Mouse (Mus musculus): ENCODE data around the gene Sycp2.
"Not testable (repeated sequence)": the region's sequence is repeated elsewhere in the genome, so short reads cannot be mapped to it uniquely, and the experiment has no call there.

Gene Sycp2

GRCm38 (mm10) chr2:178413481-178414260 is 6.2 kb upstream of the Sycp2 start:
- peak; percentile 50 to 67 for DNase-seq (ENCODE audit: low spot score in 2 of 2)

DNA sequence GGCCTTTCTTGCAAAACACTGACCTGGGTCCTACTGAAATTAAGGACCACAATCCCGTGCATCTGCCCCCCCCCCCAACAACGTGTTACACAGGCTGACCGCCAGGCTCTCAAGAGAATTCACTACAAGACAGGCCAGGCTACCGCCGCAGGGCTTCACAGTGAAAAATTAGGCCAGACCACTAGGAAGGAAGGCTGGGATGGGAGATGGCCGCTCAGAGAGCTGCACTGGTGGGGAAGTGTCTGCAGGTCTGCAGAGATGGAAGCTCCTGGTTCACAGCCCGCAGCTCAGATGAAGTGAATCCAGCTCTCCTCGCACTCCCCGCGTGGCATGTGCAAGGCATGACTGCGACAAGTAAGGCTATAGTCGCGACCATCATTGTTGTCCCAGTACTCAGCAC is 5.6 kb upstream of the Sycp2 start:
- no peak for DNase-seq (ENCODE audit: low spot score in 2 of 2)

GRCm38 (mm10) chr2:178412598-178412997 is 5.1 kb upstream of the Sycp2 start:
- peak in 1 of 2 experiments; percentile 69 for DNase-seq (ENCODE audit: low spot score in 2 of 2)

GRCm38 (mm10) chr2:178410286-178410685 is 2.8 kb upstream of the Sycp2 start:
- no peak for DNase-seq (ENCODE audit: low spot score in 2 of 2)

- DNase-seq (ENCODE audit: low spot score in 2 of 2) = no peak
Observed at GRCm38 (mm10) chr2:178409024-178409423, 1.5 kb upstream of the Sycp2 start.

DNA sequence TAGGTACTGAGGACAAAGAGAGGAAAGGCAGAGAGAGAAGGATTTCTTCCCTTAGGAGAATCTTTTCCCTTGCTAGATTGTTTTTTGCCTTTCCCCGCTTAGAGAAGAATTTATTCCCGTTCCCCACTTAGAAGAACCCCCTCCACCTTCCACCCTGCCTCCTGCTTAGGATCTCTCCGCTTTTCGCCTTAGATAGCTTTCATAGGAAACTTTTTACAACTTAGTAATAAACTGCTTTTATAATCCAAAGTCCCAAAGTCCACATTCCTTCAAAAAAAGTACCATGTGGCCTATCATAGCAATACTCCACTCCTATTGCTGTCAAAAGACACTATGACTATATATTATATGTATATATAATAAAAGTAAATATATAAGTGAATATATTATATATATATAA is 64.9 kb downstream of the Sycp2 start:
- DNase-seq (ENCODE audit: low spot score in 2 of 2) = no peak

DNA sequence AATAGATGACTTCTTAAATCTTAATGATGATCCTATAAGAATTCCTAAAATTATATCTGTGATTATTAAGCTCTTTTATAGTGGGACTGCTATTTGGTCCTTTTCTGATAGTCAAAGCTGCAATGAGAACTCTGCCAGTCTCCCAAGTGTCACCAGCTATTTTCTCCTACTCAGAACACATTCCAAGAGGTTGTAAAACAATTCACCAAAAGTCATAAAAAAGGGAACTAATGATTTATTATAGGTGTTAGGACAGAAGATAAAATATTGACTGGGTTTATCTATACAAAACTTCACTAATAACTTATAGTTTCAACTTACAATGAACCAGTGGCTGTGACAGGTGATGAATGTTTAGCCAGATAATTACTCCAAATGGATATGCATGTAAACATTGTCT is 65.4 kb downstream of the Sycp2 start:
- DNase-seq (ENCODE audit: low spot score in 2 of 2) = not testable (repeated sequence)

DNA sequence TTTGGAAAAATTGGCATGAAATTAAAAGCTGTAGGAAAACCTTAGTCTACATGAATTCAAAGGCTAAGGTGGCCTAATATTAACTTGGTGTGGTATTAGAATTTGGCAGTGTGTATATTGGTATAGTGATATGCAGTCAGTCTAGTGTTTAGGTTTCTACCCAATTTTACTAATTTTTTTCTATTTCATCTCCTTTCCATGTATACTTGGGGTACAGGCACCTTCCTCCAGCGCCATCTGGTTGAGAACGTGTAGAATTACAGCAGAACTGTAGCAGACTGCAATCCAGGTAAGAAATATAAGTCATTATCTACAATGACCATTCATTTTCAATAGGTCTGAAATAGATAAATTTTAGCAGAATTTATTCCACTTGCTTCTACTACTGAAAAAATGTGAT is 68.4 kb downstream of the Sycp2 start:
- no peak for DNase-seq (ENCODE audit: low spot score in 2 of 2)

- DNase-seq (ENCODE audit: low spot score in 2 of 2) = no peak
Observed at GRCm38 (mm10) chr2:178337878-178338277, 69.6 kb downstream of the Sycp2 start.

- DNase-seq (ENCODE audit: low spot score in 2 of 2) = no peak
Observed at GRCm38 (mm10) chr2:178329986-178330385, 77.5 kb downstream of the Sycp2 start.

- peak in 1 of 2 experiments; percentile 61 for DNase-seq (ENCODE audit: low spot score in 2 of 2)
Observed at GRCm38 (mm10) chr2:178329551-178329950, 77.9 kb downstream of the Sycp2 start.

DNA sequence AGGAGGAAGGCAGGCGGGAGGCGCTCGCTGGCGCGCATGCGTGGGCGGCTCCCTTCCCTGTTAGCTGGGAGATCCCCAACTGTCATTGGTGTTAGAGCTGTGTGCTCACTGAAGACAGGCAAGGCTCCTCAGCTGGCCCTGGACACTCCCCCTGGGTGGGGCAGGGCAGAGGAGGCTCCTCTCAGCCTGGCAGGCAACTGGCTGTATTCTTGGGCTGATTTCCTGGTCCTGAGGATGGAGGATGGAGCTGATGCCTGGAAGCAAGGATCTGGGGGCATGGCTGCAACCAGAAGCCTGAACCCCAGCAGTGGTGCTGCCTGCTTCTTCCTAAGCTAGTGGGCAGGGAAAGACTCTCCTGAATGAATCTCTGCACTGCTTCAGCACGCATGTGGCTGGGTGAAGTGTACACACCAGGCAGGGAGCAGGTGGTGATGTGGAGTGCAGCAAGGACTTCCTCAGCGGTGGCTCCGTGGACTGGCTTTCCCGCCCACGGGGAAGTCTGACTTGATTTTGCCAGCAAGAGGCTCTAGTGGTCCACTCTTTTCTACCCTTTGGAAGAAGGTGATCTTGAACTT is 79.9 kb downstream of the Sycp2 start:
- peak; percentile 84 to 86 for DNase-seq (ENCODE audit: low spot score in 2 of 2)

- no peak for DNase-seq (ENCODE audit: low spot score in 2 of 2)
Observed at GRCm38 (mm10) chr2:178326750-178327465, 80.6 kb downstream of the Sycp2 start.

DNA sequence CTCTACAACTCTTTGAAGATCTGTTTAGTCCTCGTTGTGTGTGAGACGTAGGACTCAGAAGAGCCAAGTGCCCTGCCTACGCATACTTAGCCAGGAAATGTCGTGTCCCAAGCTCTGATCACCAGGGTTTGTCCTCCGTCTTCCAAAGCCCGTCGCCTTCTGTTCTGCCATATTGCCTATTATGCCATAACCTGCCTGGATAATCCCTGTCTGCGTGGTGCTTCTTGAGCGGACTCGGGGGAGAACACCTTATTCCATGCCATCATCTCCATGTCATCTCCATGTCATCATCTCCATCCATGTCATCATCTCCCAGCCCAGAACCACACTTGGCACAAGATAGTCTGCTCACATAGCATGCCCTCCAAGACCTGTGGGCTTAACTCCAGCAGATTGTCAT is 81.4 kb downstream of the Sycp2 start:
- DNase-seq (ENCODE audit: low spot score in 2 of 2) = no peak

DNA sequence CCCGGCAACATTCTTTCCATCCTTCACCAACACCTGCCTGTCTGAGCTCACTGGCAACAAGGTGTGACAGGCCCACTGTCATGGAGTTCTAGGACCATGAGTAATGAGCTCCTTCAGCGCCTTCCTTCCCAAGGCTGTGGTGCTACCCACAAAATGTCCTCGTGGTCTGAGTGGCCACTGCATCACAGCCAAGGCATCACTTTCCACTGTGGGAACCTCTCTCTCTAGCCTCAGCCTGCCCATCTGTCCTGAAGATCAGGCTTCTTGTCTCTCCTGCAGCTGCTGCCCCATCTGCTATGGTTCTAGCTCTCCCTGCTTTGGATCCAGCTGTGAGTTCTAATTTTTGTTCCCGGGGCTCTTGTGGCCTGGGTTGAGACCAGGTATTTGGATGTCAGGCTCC is 82.7 kb downstream of the Sycp2 start:
- no peak for DNase-seq (ENCODE audit: low spot score in 2 of 2)

DNA sequence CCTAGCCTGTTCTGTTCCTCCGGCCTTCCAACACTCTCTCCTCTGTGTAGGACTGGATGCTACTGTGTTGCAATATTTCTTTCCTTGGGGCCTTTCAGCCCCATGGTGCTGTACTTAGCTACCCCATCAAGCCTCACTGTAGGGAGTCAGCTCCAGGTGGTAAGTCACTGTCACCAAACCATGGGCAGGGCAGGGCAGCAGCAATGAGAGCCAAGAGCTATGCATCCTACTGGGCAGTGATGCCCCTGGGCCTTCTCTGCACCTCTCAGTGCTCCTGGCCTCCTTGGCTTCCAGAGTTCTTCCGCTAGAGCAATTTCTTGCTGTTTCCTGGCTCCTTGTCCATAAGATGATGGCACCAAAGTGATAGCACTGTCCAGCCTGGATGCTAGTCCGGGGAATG is 83.1 kb downstream of the Sycp2 start:
- DNase-seq (ENCODE audit: low spot score in 2 of 2) = no peak

GRCm38 (mm10) chr2:178321271-178321670 is 86.2 kb downstream of the Sycp2 start:
- DNase-seq (ENCODE audit: low spot score in 2 of 2) = peak; percentile 71 to 76

GRCm38 (mm10) chr2:178319766-178320165 is 87.7 kb downstream of the Sycp2 start:
- DNase-seq (ENCODE audit: low spot score in 2 of 2) = no peak

GRCm38 (mm10) chr2:178316281-178316680 is 91.2 kb downstream of the Sycp2 start:
- no peak for DNase-seq (ENCODE audit: low spot score in 2 of 2)

- DNase-seq (ENCODE audit: low spot score in 2 of 2) = no peak
Observed at GRCm38 (mm10) chr2:178313539-178313938, 93.9 kb downstream of the Sycp2 start.

DNA sequence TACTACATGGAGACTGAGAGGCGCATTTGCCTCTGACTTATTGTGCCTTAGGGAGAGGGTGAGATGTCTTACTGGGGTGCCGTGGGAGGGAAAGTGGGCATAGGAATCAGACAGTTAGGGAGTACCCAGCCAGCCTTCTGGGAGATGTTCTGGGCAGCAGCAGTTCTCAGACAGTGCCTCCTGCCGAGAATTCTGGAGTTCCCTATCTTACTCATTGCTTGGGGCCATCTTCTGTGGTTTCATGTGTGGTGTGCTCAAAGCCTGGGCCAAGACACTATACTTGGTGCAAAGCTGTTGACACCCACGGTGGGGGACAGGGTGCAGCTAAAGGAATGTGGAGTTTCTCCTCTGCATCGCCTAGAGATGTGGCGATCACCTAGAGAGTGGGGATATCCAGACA is 102.8 kb downstream of the Sycp2 start:
- no peak for DNase-seq (ENCODE audit: low spot score in 2 of 2)

DNA sequence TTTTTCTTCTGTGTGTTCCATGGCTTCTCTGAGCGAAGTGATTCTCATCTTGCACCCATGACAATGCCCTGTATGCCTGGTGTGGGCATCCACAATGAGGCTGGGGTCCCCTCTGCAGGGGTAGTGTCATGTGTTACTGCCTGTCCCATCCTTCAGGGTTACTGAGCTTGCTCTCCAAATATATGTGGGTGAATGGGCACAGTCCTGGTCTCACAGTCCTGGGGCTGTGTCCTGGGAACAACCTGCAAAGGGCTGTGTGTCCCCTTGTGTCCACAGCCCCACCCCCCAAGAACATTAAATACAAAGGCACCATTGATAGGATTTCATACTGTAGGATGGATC is 103.3 kb downstream of the Sycp2 start:
- DNase-seq (ENCODE audit: low spot score in 2 of 2) = no peak

All from frontal cortex, postnatal 36 days (tissue).